Mouse (Mus musculus): ENCODE results near the gene Ptprd.

GRCm38 (mm10) chr4:77004483-77004882 is 1207.3 kb downstream of the Ptprd start:
- TF ChIP-seq CTCF (IDR thresholded peaks at IDR 0.05; ENCODE audit: low read depth, low read length): no peak
- no peak for TF ChIP-seq GATA1 (IDR thresholded peaks at IDR 0.05; ENCODE audit: borderline replicate concordance, low read length)
- no peak for TF ChIP-seq GATA2 (IDR thresholded peaks at IDR 0.05; ENCODE audit: borderline replicate concordance, low read depth, low read length)
- TF ChIP-seq POLR2AphosphoS5 (IDR thresholded peaks at IDR 0.05; ENCODE audit: insufficient replicate concordance, low read depth, low read length): no peak
- TF ChIP-seq TAL1 (conservative IDR thresholded peaks at IDR 0.05; ENCODE audit: low read depth, low read length): no peak

Measured in G1E (cell line).